Mouse (Mus musculus): ENCODE results near the gene Dpp6.
"Not testable (repeated sequence)": the region's sequence is repeated elsewhere in the genome, so short reads cannot be mapped to it uniquely, and the experiment has no call there.

Dpp6 gene

GRCm38 (mm10) chr5:27399111-27399510, 582.1 kb downstream of the Dpp6 start:
- DNase-seq (ENCODE audit: low spot score): no peak

- no peak for DNase-seq (ENCODE audit: low spot score)
These were observed 585.6 kb downstream of the Dpp6 start for GRCm38 (mm10) chr5:27402616-27403015.

- no peak for DNase-seq (ENCODE audit: low spot score)
These were observed 591.9 kb downstream of the Dpp6 start for GRCm38 (mm10) chr5:27408854-27409253.

- DNase-seq (ENCODE audit: low spot score): no peak
These were observed 596.0 kb downstream of the Dpp6 start for GRCm38 (mm10) chr5:27413023-27413422.

GRCm38 (mm10) chr5:27415518-27415917, 598.5 kb downstream of the Dpp6 start:
- DNase-seq (ENCODE audit: low spot score): no peak

GRCm38 (mm10) chr5:27416571-27416970, 599.6 kb downstream of the Dpp6 start:
- DNase-seq (ENCODE audit: low spot score): no peak

GRCm38 (mm10) chr5:27417398-27417797, 600.4 kb downstream of the Dpp6 start:
- DNase-seq (ENCODE audit: low spot score): no peak

GRCm38 (mm10) chr5:27418856-27419255, 601.9 kb downstream of the Dpp6 start:
- DNase-seq (ENCODE audit: low spot score): no peak

GRCm38 (mm10) chr5:27421090-27421635, 604.2 kb downstream of the Dpp6 start:
- DNase-seq (ENCODE audit: low spot score): no peak

GRCm38 (mm10) chr5:27423766-27424165, 606.8 kb downstream of the Dpp6 start:
- DNase-seq (ENCODE audit: low spot score): no peak

- DNase-seq (ENCODE audit: low spot score): no peak
These were observed 607.6 kb downstream of the Dpp6 start for GRCm38 (mm10) chr5:27424484-27425080.

- no peak for DNase-seq (ENCODE audit: low spot score)
These were observed 609.2 kb downstream of the Dpp6 start for GRCm38 (mm10) chr5:27426200-27426599.

GRCm38 (mm10) chr5:27433584-27433983, 616.6 kb downstream of the Dpp6 start:
- DNase-seq (ENCODE audit: low spot score): no peak

GRCm38 (mm10) chr5:27453201-27453845, 636.3 kb downstream of the Dpp6 start:
- no peak for DNase-seq (ENCODE audit: low spot score)

- no peak for DNase-seq (ENCODE audit: low spot score)
These were observed 637.4 kb downstream of the Dpp6 start for GRCm38 (mm10) chr5:27454386-27454785.

- no peak for DNase-seq (ENCODE audit: low spot score)
These were observed 640.0 kb downstream of the Dpp6 start for GRCm38 (mm10) chr5:27456981-27457380.

GRCm38 (mm10) chr5:27457686-27458085, 640.7 kb downstream of the Dpp6 start:
- DNase-seq (ENCODE audit: low spot score): no peak

- no peak for DNase-seq (ENCODE audit: low spot score)
These were observed 658.0 kb downstream of the Dpp6 start for GRCm38 (mm10) chr5:27474964-27475465.

GRCm38 (mm10) chr5:27481706-27482105, 664.7 kb downstream of the Dpp6 start:
- DNase-seq (ENCODE audit: low spot score): no peak

- no peak for DNase-seq (ENCODE audit: low spot score)
These were observed 669.1 kb downstream of the Dpp6 start for GRCm38 (mm10) chr5:27486138-27486537.

GRCm38 (mm10) chr5:27490942-27491341, 673.9 kb downstream of the Dpp6 start:
- DNase-seq (ENCODE audit: low spot score): no peak

- DNase-seq (ENCODE audit: low spot score): not testable (repeated sequence)
These were observed 684.3 kb downstream of the Dpp6 start, which contains the start of gene Speer4b for GRCm38 (mm10) chr5:27501338-27501737. Gene Speer4b (minus strand): TSS chr5:27501438.

- no peak for DNase-seq (ENCODE audit: low spot score)
These were observed 701.7 kb downstream of the Dpp6 start for GRCm38 (mm10) chr5:27518716-27519115.

Measured in yolk sac, embryonic 10.5 days (tissue).